Mouse (Mus musculus) heart, postnatal 10 days (tissue): ENCODE results near the gene Plod1. TPM values are rescaled to one million over a fixed set of nuclear protein-coding genes. Genes with fewer than 3 reads are reported as not detected.
"Not testable (repeated sequence)": the region's sequence is repeated elsewhere in the genome, so short reads cannot be mapped to it uniquely, and the experiment has no call there.

Experiments used
- DNase-seq, 2 experiments: peaks; one replicate each; pipeline ENCODE4 v3.0.0; 2021
- intact Hi-C: fragments of 180-260 bp; cut with DNase I; formaldehyde crosslinking; loops from one replicate; pipeline ENCODE4 v1.15.1; 2025
- total RNA-seq, 2 experiments: library from RNA; stranded (reverse); gene quantifications; 2 replicates each; pipeline ENCODE4 v1.2.3; 2021

Plod1 gene
- total RNA-seq, 2 experiments from 2014 or later = 97.7 to 104 TPM

DNA sequence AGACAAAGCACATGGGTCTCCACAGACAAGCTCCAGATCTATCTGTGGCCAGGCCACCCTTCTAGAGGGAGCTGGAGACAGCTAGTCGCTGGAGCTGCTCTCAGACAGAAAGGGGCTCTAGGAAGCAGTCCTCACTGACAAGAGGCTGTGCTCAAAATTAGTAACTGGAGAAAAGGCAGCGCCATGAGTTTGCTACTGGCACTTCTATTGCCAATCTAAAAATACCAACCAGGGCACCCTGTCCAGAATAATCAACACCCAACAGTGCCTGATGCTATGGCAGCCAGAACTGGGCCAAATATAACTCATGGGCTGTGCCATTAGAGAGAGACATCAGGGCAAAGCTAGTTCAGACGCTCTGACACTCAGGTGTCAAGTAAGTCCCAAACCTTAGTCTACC, 39.2 kb downstream of the Plod1 start:
- peak; percentile 72 to 79 for DNase-seq
- intact Hi-C loops = no loop called here

- intact Hi-C loops = no loop called here
- DNase-seq = peak; percentile 56 to 67
Observed at GRCm38 (mm10) chr4:147896411-147896810, 40.2 kb downstream of the Plod1 start.

- peak; percentile 59 to 66 for DNase-seq
- intact Hi-C loops = no loop called here
Observed at GRCm38 (mm10) chr4:147895815-147896330, 40.7 kb downstream of the Plod1 start.

GRCm38 (mm10) chr4:147890341-147890740, 46.2 kb downstream of the Plod1 start:
- intact Hi-C loops = no loop called here
- no peak for DNase-seq

DNA sequence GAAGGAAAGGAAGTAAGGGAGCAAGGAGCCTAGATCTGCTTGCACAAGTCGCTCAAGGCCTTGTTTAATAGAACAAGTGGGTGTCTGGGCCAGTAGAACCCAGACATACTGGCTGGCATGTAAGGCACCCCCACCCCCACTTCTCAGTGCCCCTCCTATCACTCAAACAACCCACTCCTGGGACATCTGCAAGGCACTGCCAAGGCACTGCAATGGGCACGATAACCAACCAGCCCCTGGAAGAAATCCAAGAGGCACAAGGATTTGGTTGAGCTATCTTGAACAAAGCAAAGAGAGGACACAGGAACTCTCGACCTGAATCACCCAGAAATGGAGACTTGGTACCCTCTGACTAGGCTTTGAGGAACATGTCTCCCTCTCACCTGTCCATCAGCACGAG, 48.3 kb downstream of the Plod1 start:
- DNase-seq = no peak
- intact Hi-C loops = no loop called here

DNA sequence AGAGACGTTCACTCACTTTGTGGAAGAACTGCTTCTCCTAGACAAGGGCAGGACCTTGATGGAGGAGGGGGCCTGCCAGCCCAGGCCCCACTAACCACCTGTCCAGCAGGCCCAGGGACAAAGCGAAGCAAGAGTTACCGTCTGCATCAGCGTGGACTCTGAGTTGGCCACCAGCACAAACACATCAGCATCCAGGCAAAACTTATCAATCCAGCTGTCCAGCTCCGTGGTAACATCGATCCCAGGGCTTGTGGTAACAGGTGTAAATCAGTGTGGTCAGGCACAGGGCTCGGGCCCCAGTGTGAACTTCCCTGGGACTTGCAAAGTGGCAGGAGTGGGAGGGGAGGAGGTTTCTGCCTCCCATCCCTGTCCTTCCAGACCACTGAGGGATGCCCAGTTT, 49.3 kb downstream of the Plod1 start:
- intact Hi-C loops = no loop called here
- no peak for DNase-seq

DNA sequence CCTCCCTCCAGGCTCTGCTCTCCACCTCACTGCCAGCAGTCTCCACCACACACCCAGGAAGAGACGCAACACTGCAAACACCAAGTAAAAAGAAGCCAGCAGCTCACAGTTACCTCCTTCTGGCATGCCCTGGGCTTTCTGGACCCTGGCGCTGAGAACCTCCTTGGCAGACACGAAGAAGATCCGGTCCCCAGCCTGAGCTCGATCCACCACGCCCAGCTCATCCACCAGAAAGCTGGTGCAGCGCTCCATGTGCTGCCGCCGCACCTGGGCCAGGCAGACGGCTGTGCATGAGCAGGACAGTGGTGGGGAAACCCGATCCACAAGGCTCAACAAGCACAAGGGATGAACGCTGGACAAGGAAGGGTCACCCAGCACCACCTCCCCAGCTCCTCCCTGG, 50.4 kb downstream of the Plod1 start:
- intact Hi-C loops = no loop called here
- DNase-seq = no peak

DNA sequence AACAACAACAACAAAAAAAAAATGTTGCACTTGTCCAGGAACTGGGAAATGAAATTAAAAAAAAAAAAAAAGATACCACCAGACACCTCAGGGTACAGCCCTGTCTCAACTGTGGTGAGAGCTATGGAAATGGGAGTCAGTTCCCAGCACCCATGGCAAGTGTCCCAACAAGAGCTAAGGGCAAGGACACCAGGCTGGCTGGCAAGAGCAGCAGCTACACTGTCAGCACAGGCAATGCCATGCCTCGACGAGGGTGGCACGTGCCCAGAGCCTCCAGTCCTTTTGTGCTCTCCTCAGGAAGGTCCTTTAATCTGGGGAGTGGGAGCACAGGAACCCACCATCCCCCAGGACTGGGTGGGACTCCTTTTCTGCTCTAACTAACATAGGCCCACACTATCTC, 52.4 kb downstream of the Plod1 start:
- intact Hi-C loops = no loop called here
- DNase-seq = no peak

DNA sequence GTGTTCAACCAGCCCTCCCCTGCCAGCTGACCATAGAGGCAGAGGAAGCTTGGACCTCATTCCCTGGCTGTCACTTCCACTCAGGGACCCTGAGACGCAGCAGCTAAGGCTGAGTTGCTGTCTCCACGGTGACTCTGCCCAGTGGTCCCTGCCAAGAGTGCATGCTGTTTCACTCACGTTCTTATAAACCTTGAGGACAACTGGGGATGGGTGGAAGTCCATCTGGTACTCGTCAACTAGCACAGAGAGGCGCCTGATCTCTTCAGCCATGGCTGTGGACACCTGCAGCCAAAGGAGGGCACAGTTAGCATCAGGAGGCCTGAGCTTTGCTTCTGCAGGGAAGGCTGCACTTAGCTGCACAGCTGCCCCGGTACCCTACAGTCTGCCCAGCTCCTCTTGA, 53.5 kb downstream of the Plod1 start:
- no peak for DNase-seq
- intact Hi-C loops = no loop called here

- intact Hi-C loops = no loop called here
- DNase-seq = no peak
Observed at GRCm38 (mm10) chr4:147881792-147882191, 54.8 kb downstream of the Plod1 start.

DNA sequence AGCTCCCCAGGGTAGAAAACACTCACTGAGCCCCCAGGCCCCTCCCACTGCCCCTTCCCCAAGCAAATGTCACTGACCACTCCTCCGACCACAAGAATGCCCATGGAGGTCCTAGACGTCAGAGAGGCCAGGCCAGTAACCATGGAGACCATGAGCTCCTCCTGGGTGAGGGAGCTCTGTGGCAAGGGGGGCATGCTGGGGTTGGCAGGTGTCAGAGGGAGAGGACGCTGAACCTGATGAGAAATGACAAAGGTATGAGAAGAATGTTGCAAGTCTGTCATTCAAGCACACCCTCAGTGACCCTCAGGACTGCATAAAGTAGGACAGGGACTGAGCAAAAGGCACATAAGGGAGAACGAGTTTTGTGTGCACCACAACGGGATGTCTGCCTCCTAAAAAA, 56.7 kb downstream of the Plod1 start:
- intact Hi-C loops = no loop called here
- DNase-seq = no peak

DNA sequence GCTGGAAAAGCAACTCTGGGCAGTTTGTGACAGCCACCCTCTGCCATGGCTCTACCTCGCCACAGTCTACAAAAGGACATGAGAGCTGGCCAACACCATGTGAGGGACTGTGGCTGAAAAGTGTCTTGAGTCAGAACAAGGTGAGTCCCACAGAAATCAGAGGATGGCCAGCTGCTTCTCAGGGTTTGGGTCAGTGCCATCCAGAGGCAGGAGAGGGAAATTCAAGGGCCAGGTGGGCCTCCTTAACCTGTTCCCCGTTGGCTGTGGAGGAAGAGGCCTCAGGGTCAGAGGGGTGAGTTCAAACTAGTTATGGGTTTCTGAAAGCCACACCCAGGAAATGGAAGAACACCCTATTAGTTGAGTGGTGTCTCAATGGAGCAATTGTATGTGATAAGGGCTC, 57.1 kb downstream of the Plod1 start:
- intact Hi-C loops = no loop called here
- DNase-seq = no peak

GRCm38 (mm10) chr4:147878537-147878936, 58.0 kb downstream of the Plod1 start:
- DNase-seq = no peak
- intact Hi-C loops = no loop called here

GRCm38 (mm10) chr4:147875852-147876575, 60.6 kb downstream of the Plod1 start:
- intact Hi-C loops = no loop called here
- no peak for DNase-seq

DNA sequence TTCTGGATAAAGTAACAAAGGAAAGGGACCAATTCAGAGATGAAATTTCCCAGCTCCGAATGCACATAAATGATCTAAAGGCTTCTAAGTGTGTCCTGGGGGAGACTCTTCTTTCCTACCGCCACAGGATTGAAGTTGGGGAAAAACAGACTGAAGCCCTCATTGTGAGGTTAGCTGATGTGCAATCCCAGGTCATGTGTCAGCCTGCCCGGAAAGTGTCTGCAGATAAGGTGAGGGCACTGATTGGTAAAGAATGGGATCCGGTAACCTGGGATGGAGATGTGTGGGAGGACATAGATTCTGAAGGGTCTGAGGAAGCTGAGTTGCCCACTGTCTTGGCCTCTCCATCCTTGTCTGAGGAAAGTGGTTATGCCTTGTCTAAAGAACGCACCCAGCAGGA, 67.3 kb downstream of the Plod1 start:
- peak in 1 of 2 experiments; percentile 8 for DNase-seq
- intact Hi-C loops = no loop called here

- intact Hi-C loops = no loop called here
- DNase-seq = peak; percentile 96 to 97
Observed at GRCm38 (mm10) chr4:147868450-147869031, 68.0 kb downstream of the Plod1 start, which contains the start of the genes Miip and Fv1. Gene Miip (minus strand): TSS chr4:147868816. Gene Fv1 (plus strand): TSS chr4:147868979.

DNA sequence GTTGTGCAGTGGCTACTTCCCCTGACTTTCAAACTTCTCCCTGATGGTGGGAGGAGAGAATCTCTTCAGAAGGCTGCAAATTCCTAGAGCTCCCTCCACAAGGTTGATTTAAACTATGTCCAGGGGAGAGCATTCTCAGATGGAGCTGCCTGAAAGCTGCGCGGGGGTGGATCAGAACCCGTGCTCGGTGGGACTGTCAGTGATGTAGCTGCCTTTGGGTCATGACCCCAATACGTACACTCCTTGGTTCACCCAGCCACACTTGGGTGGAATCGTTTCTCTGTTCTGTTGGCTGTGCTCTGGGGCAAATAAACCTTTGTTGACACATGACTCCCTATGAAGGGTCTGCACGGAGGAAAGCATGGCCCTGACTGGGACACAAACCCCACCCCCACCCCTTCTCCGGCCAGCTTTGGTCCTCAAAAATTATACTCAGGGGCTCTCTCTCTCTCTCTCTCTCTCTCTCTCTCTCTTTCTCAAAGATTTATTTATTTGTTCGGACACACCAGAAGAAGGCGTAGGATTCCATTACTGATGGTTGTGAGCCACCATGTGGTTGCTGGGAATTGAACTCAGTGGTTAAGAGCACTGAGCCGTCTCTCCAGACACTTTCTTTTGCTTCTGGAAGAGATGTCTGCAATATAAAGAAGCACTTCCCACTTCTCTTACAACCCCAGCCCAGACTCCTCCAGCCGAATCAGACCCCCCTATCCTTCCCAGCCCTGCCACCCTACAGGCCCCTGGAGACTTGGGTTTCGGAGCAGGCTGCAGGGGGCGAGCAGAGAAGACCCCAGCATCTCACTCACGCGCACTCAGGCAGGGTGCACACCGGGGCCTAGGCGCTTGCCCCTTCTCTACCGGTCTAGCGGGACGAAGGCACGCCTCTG, 68.8 kb downstream of the Plod1 start:
- DNase-seq = no peak
- intact Hi-C loops = no loop called here

GRCm38 (mm10) chr4:147866793-147867192, 69.8 kb downstream of the Plod1 start:
- DNase-seq, intact Hi-C loops: not testable (repeated sequence)

GRCm38 (mm10) chr4:147866056-147866455, 70.5 kb downstream of the Plod1 start:
- intact Hi-C loops = no loop called here
- no peak for DNase-seq

GRCm38 (mm10) chr4:147865651-147866050, 70.9 kb downstream of the Plod1 start:
- intact Hi-C loops = no loop called here
- no peak for DNase-seq

GRCm38 (mm10) chr4:147862051-147862450, 74.5 kb downstream of the Plod1 start:
- intact Hi-C loops = no loop called here

More at GRCm38 (mm10) chr4:147862051-147862450, 74.5 kb downstream of the Plod1 start:
- no peak for DNase-seq
